Mouse (Mus musculus): ENCODE results near the gene Rnf38.

DNA sequence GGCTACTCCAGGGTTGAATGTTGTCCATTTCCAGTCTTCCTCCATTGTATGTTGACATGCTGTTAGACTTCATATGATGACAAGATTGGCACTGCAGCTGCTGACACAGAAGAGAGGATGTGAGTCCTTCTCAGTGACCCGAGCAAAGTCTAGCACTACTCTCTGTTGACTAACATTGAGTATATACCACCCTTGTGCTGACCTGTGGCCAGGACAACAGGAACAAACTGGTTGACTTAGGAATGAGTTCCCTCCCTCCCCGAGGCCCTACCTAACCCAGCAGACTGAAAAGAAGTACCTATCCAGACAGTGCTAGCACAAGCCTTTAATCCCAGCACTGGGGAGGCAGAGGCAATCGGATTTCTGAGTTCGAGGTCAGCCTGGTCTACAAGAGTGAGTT is 12.7 kb upstream of the Rnf38 start:
- TF ChIP-seq GATA1 (IDR thresholded peaks at IDR 0.05; ENCODE audit: low read length) (no peak), TAL1 (IDR thresholded peaks at IDR 0.05; ENCODE audit: low read length) (no peak)
